Mouse (Mus musculus) embryonic fibroblast, embryonic 13.5 days (primary cell): Measurements from ENCODE around the gene Cyth4. TPM values are rescaled to one million over a fixed set of nuclear protein-coding genes. Genes with fewer than 3 reads are reported as not detected.

Experiments used
- H3K27ac ChIP-seq: 2 replicates; pipeline ENCODE4 v1.5.1; 2012; ENCODE audit warnings: low read length, control low read depth, inconsistent platforms; ENCODE audit not compliant: insufficient read depth
- H3K4me1 ChIP-seq: 2 replicates; pipeline ENCODE4 v1.6.1; 2011; ENCODE audit warnings: low read length; ENCODE audit not compliant: control insufficient read depth, insufficient read depth
- H3K4me3 ChIP-seq: 2 replicates; pipeline ENCODE4 v1.5.1; 2011; ENCODE audit warnings: mild to moderate bottlenecking, control low read depth, low read length; ENCODE audit not compliant: insufficient read depth
- CTCF ChIP-seq: IDR thresholded peaks from 2 replicates; pipeline ENCODE4 v1.5.1; 2011; ENCODE audit warnings: mild to moderate bottlenecking, control low read depth, low read length, moderate library complexity, borderline replicate concordance; ENCODE audit not compliant: insufficient read depth
- POLR2A ChIP-seq: IDR thresholded peaks from 2 replicates; pipeline ENCODE4 v1.6.1; 2011; ENCODE audit warnings: low read depth, mild to moderate bottlenecking, control low read depth, low read length, moderate library complexity
- polyA plus RNA-seq: library from polyadenylated mRNA; stranded (reverse); fragments of >200 nt; gene quantifications from 2 replicates; pipeline ENCODE4 v1.2.4, GENCODE M21; 2011; ENCODE audit warnings: low read depth; ENCODE audit not compliant: missing spikeins, insufficient read length

Cyth4 gene
- polyA plus RNA-seq, 1 experiment: 1.3 TPM

- TF ChIP-seq CTCF (peak; percentile 90; the same call in 1 of the 2 replicates), POLR2A (no peak)
- Histone ChIP-seq H3K4me3 (no peak overlapping the region), H3K27ac (no peak overlapping the region), H3K4me1 (no peaks in the 10 kb centered on the region)
These were observed 9.5 kb upstream of the Cyth4 start for GRCm38 (mm10) chr15:78587050-78587994.

DNA sequence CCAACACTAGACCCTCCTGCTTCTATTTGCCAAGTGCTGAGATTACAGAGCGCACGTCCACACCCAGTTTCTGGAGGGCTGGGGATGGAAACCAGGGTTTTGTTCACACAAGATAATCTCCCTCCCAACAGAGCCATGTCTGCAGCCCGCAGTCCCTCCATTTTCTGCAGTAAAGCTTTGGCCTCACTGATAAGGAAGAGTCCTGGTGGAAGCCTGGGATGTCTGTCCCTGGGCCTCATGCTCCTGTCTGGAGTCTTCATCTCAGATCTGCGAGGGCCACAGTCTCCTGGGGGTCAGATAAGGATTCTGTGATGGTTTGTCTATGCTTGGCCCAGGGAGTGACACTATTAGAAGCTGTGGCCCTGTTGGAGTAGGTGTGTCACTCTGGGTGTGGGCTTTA, 8.8 kb upstream of the Cyth4 start:
- Histone ChIP-seq H3K27ac (no peak overlapping the region), H3K4me3 (no peak overlapping the region), H3K4me1 (no peaks in the 10 kb centered on the region)
- TF ChIP-seq POLR2A (no peak), CTCF (no peak)

DNA sequence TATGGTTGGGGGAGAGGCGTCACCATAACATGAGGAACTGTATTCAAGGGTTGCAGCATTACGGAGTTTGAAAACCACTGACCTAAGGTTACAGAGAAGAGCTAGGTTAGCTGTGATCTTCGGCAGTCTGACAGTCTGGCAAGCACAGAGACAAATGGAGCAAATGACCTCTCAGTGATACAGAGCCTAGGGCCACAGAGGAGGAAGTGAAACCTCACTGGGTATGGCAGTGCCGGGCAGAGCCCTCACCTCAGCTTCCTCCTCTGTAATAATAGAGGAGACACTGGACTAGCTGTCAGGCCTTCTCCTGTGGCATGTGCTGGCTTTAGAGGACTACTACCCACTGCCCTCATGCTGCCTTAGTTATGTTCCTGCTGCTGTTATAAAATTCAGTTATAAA, 7.9 kb upstream of the Cyth4 start:
- TF ChIP-seq CTCF (no peak), POLR2A (no peak)
- no peaks in the 10 kb centered on the region for H3K4me1 ChIP-seq

DNA sequence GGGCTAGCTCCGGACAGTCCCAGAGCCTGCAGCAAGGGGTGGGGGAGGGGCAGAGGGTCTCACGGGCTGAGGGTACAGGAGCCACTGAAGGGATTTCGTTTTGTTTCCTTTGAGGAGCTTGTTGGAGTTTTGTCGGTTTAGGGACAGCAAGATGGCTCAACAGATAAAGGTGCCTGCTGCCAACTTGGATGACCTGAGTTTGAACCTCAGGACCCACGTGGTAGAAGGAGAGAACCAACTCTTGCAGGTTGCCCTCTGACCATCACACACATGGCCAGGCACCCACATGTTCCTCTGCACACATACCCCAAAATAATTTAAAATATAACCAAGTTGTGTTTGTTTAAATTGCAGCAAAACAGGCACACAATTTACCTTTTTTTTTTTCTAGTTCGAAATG, 6.9 kb upstream of the Cyth4 start:
- H3K27ac ChIP-seq: no peak overlapping the region
- no peak overlapping the region for H3K4me3 ChIP-seq
- H3K4me1 ChIP-seq: no peaks in the 10 kb centered on the region
- TF ChIP-seq CTCF (no peak), POLR2A (no peak)

More for the DNA sequence above, 7.9 kb upstream of the Cyth4 start:
- Histone ChIP-seq H3K4me3 (no peak overlapping the region), H3K27ac (no peak overlapping the region)

GRCm38 (mm10) chr15:78590785-78591184, 6.1 kb upstream of the Cyth4 start:
- H3K4me3 ChIP-seq: no peak overlapping the region
- no peak for TF ChIP-seq POLR2A
- TF ChIP-seq CTCF: no peak
- H3K4me1 ChIP-seq: no peaks in the 10 kb centered on the region
- no peak overlapping the region for H3K27ac ChIP-seq

DNA sequence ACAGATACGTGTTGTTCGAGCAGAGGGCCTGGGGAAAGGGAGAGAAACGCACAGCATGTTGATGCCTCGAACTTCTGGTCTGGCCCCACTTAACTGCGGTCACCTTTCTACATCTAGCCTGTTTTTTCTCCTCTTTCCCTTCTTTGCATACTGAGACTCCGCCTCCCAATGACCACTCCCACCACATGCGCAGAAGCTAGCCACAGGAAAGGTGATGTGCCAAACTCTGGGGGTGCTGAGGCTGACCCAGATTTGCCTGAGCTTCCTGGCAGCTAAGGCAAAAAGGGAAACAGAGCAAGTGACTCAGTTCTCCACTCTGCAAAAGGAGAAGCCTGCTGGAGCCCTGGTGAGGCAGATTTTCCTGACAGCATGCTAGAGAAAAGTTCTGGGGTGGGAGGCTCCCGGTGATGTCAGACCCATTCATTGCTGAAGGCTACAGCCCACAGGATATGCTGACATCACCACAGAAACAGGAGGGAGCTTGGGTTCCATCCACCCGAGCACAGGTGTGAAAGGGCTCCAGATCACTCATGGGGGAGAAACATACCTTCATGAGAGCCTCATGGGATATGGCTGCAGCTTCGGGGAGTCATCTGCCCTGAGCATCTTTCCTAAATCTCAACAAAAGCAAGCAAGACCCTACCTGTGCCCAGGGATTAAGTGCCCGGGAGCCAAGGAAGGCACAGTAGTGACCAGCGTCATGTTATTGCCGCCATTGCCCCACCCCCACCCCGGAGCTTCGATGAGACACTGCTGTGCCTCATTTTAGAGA, 5.0 kb upstream of the Cyth4 start:
- TF ChIP-seq POLR2A (no peak), CTCF (no peak)
- Histone ChIP-seq H3K27ac (no peak overlapping the region), H3K4me3 (no peak overlapping the region), H3K4me1 (no peaks in the 10 kb centered on the region)

GRCm38 (mm10) chr15:78592452-78592968, 4.3 kb upstream of the Cyth4 start:
- Histone ChIP-seq H3K4me1 (no peaks in the 10 kb centered on the region), H3K4me3 (no peak overlapping the region), H3K27ac (no peak overlapping the region)
- TF ChIP-seq CTCF (no peak), POLR2A (no peak)

DNA sequence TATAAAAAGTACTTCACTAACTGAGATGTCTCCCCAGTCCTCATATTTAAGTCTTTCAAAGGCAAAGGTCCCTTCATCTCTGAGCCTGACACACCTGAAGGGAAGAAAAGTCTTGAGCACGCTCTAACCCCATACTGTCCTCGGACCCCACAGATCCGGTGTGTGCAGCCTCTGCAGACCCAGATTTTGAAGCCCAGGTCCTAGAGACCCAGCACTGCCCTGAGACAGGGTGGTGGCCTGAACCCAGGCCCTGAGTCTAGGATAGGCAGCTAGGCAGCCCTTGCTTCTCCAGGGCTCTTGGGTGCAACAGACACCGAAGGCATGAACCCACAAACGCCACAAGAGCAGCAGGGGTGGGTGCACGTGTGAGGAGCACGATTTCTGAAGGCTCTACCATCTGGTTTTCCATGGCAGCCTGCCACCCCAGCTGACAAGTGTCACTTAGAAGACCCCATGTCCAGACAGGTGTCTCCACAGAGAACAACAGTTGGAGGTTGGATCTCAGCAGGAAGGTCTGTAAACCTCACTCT, 2.9 kb upstream of the Cyth4 start:
- Histone ChIP-seq H3K4me3 (no peak overlapping the region), H3K4me1 (no peaks in the 10 kb centered on the region), H3K27ac (no peak overlapping the region)
- no peak for TF ChIP-seq POLR2A
- TF ChIP-seq CTCF: no peak

- Histone ChIP-seq H3K4me1 (no peaks in the 10 kb centered on the region), H3K4me3 (no peak overlapping the region)
- no peak for TF ChIP-seq CTCF
- TF ChIP-seq POLR2A: no peak
These were observed 2.0 kb upstream of the Cyth4 start for GRCm38 (mm10) chr15:78594831-78595230.

More at GRCm38 (mm10) chr15:78594831-78595230, 2.0 kb upstream of the Cyth4 start:
- no peak overlapping the region for H3K27ac ChIP-seq
